Comparison of ENCODE assay signal across 30 mouse cellular contexts in genomic region chr6:128594651-128595050, GRCm38 (mm10). TPM values are rescaled to one million over a fixed set of nuclear protein-coding genes. Genes with fewer than 3 reads are reported as not detected.
A peak's percentile ranks its signal among the peaks of the same experiment; 100 is the strongest.
DNase-seq lines count a peak whose midpoint lies in the region; ATAC-seq lines count a peak whose summit lies in the region.
"Had no signal": no experiment of that assay in that cellular context is flagged by ENCODE, and none has a peak within 500 bp of the region (broad histone marks: within the 10 kb centered on the region; RNA-seq: fewer than 3 reads in every experiment).

No protein-coding gene starts in this region.

- intact Hi-C loops in gastrocnemius, postnatal 14 days (cut with DNase I; ENCODE audit: low total_unique reads) = no loop called here
- intact Hi-C loops in gastrocnemius, postnatal 36 days (cut with DNase I) = no loop called here

- peak; percentile 8 for DNase-seq in gastrocnemius, postnatal 14 days
- no peak for DNase-seq in gastrocnemius, postnatal 36 days
- DNase-seq in 416B (ENCODE audit: low read depth) = peak; percentile 79
- DNase-seq in NIH3T3 (ENCODE audit: low read depth) = peak; percentile 28
- DNase-seq in fibroblast of lung, adult 2 months (ENCODE audit: low read depth) = peak; percentile 33
- DNase-seq in left cerebral cortex, adult 8-10 months (ENCODE audit: low spot score in 2 of 2) = no peak
- DNase-seq: cerebellum, adult 18-20 months; cerebellum, postnatal 14 days; forebrain, postnatal 0 days; heart, adult 2 months; heart, postnatal 14 days; kidney, adult 18-20 months; kidney, postnatal 10 days; layer of hippocampus, postnatal 36 days; liver, postnatal 0 days; thymus, adult 18-20 months; thymus, postnatal 36 days had no signal

- ATAC-seq in inflammation-experienced regulatory T-cells, adult 6 months = no peak
- ATAC-seq: forebrain, postnatal 0 days; liver, postnatal 0 days; lung, postnatal 0 days; midbrain, embryonic 15.5 days had no signal

RNA-seq across cellular contexts. Expression of gene A2ml1, which starts 13.2 kb away (rescaled TPM):
- not detected for total RNA-seq in gastrocnemius, postnatal 14 days (2021)
- not detected for total RNA-seq in gastrocnemius, postnatal 36 days (2021)
- total RNA-seq in left cerebral cortex, adult 8-10 months (2022) = 10 to 100 TPM in 2 of 4 experiments, 1 to 10 TPM in 2; 6.2 to 13.6 (median 9.9) TPM
- polyA plus RNA-seq in inflammation-experienced regulatory T-cells, adult 6 months (2017; shearing (Covaris generic)) = not detected
- total RNA-seq: heart, adult 2 months; heart, postnatal 14 days had no signal
- polyA plus RNA-seq: embryonic facial prominence, embryonic 11.5 days; forebrain, embryonic 11.5 days; hindbrain, embryonic 12.5 days; limb, embryonic 12.5 days; macrophage had no signal

RNA-seq across cellular contexts. Expression of gene Klrb1a, which starts 28.7 kb away (rescaled TPM):
- total RNA-seq in gastrocnemius, postnatal 14 days (2021) = not detected
- total RNA-seq in gastrocnemius, postnatal 36 days (2021) = not detected
- total RNA-seq in left cerebral cortex, adult 8-10 months (2022) = not detected
- 1 to 10 TPM; 1.1 to 2.1 (median 1.4) TPM for polyA plus RNA-seq in inflammation-experienced regulatory T-cells, adult 6 months (2017; shearing (Covaris generic))
- total RNA-seq: forebrain, postnatal 0 days; heart, adult 2 months; heart, postnatal 14 days; layer of hippocampus, adult 18-20 months; layer of hippocampus, postnatal 36 days; left cerebral cortex, postnatal 14 days had no signal
- polyA plus RNA-seq: embryonic facial prominence, embryonic 11.5 days; forebrain, embryonic 11.5 days; forebrain, postnatal 0 days; heart, embryonic 13.5 days; hindbrain, embryonic 12.5 days; limb, embryonic 12.5 days; lung, postnatal 0 days; macrophage; midbrain, embryonic 15.5 days; neural tube, embryonic 13.5 days; stomach, embryonic 16.5 days had no signal

Comparison
In these comparisons a context has a peak if more than half of its experiments do, and no peak if none do; other contexts are left out.
1. DNase-seq: peak in gastrocnemius, postnatal 14 days (single experiment), 416B (single experiment), NIH3T3 (single experiment) and fibroblast of lung, adult 2 months (single experiment); none in gastrocnemius, postnatal 36 days (0 of 2) and left cerebral cortex, adult 8-10 months (0 of 2).
2. RNA of gene A2ml1, which starts 13.2 kb away (total RNA-seq): 6.2 to 13.6 TPM in left cerebral cortex, adult 8-10 months; not detected in gastrocnemius, postnatal 14 days and not detected in gastrocnemius, postnatal 36 days; every median in the first group is over 4 times any median in the second.